Mouse (Mus musculus): ENCODE measurements at regions not wholly inside any gene's neighbourhood (a gene's known extent, or its start where the extent isn't known, plus 50 kb on each side); places are given as distances from the start of the nearest gene placed in this dataset.

DNA sequence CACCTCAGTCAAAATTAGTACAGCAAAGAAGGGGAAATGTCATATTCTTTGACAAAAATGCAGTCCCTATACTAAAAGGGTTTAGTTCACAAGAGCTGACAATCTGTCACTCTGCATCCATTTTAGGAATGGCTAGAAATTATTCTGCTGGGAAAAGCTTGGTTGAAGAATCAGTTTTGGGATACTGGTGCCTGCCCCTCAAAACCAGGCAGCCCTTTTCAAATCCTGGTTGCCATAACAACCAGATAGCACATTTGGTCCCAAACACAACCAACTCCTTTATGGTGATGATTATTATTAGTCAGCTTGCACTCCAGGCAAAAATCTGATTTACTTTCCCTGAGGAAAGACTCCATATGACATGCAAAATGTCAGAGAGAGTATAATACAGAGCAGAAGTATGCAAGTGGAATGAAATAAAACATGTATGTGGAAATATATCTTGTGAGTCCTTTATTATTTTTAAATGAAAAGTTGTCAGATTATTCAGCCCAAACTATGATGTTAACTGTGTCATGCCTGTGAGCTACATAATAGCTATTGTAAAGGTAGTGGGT is 1034.2 kb upstream of the Cdh8 start:
- TF ChIP-seq ZC3H11A (IDR thresholded peaks at IDR 0.05; ENCODE audit: borderline replicate concordance, low read depth, low read length) (no peak), CHD2 (IDR thresholded peaks at IDR 0.05; ENCODE audit: low read depth, low read length) (no peak), HCFC1 (IDR thresholded peaks at IDR 0.05; ENCODE audit: borderline replicate concordance, insufficient read depth, low read length) (no peak)
- in situ Hi-C loops (cut with MboI; ENCODE audit: low sequenced_read_pairs in 2 of 2, unreplicated experiment in 2 of 2) = no loop called here
- Histone ChIP-seq H3K4me3 (ENCODE audit: insufficient read depth in 1 of 2, low read depth in 1 of 2, low read length in 2 of 2, poor library complexity in 1 of 2, severe bottlenecking in 1 of 2) (no peak overlapping the region), H3K27ac (ENCODE audit: insufficient read depth, low read depth, low read length, poor library complexity, severe bottlenecking) (no peak overlapping the region), H3K36me3 (ENCODE audit: control insufficient read depth, insufficient read depth, low read length, poor library complexity, severe bottlenecking) (no peaks in the 10 kb centered on the region), H3K9me3 (ENCODE audit: control insufficient read depth, insufficient read depth, low read depth, low read length) (no peaks in the 10 kb centered on the region), H3K4me1 (ENCODE audit: control insufficient read depth in 2 of 2, insufficient read depth in 2 of 2, low read length in 2 of 2, poor library complexity in 1 of 2) (no peaks in the 10 kb centered on the region), H3K9ac (ENCODE audit: insufficient read depth, low read depth, low read length, poor library complexity, severe bottlenecking) (no peak overlapping the region)
- DNase-seq (ENCODE audit: low read depth, low spot score) = no peak

DNA sequence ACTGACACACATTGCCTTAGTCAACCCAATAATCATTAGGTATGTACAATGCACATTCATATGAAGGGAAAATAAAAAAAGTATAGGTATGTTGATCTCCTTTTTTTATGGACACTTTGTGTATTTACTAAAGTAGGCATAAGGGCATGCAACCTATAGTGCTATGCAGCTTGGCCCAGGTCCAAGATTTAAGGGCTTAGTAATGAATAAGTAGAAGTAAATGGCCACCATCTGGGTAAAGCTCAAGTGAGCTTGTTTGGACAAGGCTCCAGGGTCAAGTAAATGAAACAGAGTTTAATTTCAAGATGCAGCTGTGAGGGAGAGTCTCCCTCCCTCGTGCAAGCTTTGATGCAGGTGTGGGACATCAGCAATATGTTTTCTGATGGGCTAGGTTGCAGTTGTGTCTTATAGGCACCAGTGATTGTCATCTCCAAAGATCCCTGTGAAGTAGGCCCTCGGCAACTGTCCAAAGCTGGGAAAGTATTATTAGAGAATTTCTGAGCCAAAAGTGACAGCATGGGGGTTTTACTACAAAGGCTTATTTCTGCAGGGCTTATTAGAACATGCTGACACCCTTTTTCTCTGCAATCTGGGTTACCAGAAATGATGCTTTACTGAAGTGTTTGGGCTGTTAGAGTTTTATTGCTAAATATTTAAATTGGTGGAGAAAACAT is 1030.5 kb upstream of the Cdh8 start:
- Histone ChIP-seq H3K9ac (ENCODE audit: insufficient read depth, low read depth, low read length, poor library complexity, severe bottlenecking) (no peak overlapping the region), H3K4me1 (ENCODE audit: control insufficient read depth in 2 of 2, insufficient read depth in 2 of 2, low read length in 2 of 2, poor library complexity in 1 of 2) (no peaks in the 10 kb centered on the region), H3K27ac (ENCODE audit: insufficient read depth, low read depth, low read length, poor library complexity, severe bottlenecking) (no peak overlapping the region), H3K4me3 (ENCODE audit: insufficient read depth in 1 of 2, low read depth in 1 of 2, low read length in 2 of 2, poor library complexity in 1 of 2, severe bottlenecking in 1 of 2) (no peak overlapping the region), H3K36me3 (ENCODE audit: control insufficient read depth, insufficient read depth, low read length, poor library complexity, severe bottlenecking) (no peaks in the 10 kb centered on the region), H3K9me3 (ENCODE audit: control insufficient read depth, insufficient read depth, low read depth, low read length) (no peaks in the 10 kb centered on the region)
- TF ChIP-seq CHD2 (IDR thresholded peaks at IDR 0.05; ENCODE audit: low read depth, low read length) (no peak), ZC3H11A (IDR thresholded peaks at IDR 0.05; ENCODE audit: borderline replicate concordance, low read depth, low read length) (no peak), HCFC1 (IDR thresholded peaks at IDR 0.05; ENCODE audit: borderline replicate concordance, insufficient read depth, low read length) (no peak), ZNF384 (IDR thresholded peaks at IDR 0.05; ENCODE audit: low read depth, low read length) (no peak), MAFK (IDR thresholded peaks at IDR 0.05; ENCODE audit: insufficient read depth, low read depth, low read length) (no peak)
- DNase-seq (ENCODE audit: low read depth, low spot score) = no peak
- in situ Hi-C loops (cut with MboI; ENCODE audit: low sequenced_read_pairs in 2 of 2, unreplicated experiment in 2 of 2) = no loop called here

Measured in ES-E14 (cell line).